Mouse (Mus musculus): ENCODE data around the gene Lcp2.

- TF ChIP-seq CTCF (conservative IDR thresholded peaks at IDR 0.05 in 1 of 2, IDR thresholded peaks at IDR 0.05 in 1 of 2; ENCODE audit: low read depth in 2 of 2, low read length in 2 of 2): no peak
- no peak for TF ChIP-seq TCF12 (IDR thresholded peaks at IDR 0.05; ENCODE audit: low read depth, low read length)
- TF ChIP-seq IRF4 (IDR thresholded peaks at IDR 0.05; ENCODE audit: low read depth, low read length): no peak
- TF ChIP-seq POLR2AphosphoS2 (IDR thresholded peaks at IDR 0.05; ENCODE audit: low read depth, low read length): no peak
- TF ChIP-seq SMC3 (IDR thresholded peaks at IDR 0.05; ENCODE audit: low read depth, low read length): no peak
- TF ChIP-seq MXI1 (IDR thresholded peaks at IDR 0.05; ENCODE audit: low read depth, low read length): no peak
- TF ChIP-seq MYC (IDR thresholded peaks at IDR 0.05; ENCODE audit: low read depth, low read length): no peak
- no peak for TF ChIP-seq MAZ (IDR thresholded peaks at IDR 0.05; ENCODE audit: low read depth, low read length)
Measured at GRCm38 (mm10) chr11:33998244-33998643, 48.5 kb upstream of the Lcp2 start.
